Mouse (Mus musculus): ENCODE data around the gene Med21.

DNA sequence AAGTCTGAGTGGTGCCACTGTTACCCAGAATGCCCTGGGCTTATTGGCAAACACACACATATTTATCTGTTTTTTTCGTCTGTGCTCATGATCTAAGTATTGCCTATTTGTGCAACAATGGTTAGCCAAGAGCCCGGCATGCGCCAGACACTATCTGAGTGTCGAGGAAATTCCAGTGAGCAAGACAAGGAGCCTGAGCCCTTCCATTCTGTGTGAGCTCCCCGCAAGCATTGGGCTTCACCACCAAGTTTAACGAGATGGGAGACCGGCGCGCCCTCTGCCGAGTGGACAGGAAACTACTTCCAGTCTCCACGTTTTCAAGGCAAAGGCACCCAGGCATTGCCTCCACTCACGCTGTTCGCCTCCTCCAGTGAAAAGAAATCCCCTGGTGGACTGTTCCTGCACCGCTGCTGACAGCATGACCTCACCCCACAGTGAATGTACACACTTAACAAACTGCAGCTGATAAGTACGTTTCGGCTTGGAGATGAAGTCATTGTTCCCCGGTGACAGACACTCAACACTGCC, 43.5 kb downstream of the Med21 start:
- TF ChIP-seq CTCF (IDR thresholded peaks at IDR 0.05; ENCODE audit: insufficient read depth, low read depth, low read length) (no peak), POLR2A (IDR thresholded peaks at IDR 0.05; ENCODE audit: insufficient read depth, low read depth, low read length) (no peak)
